Mouse (Mus musculus) forebrain, embryonic 10.5 days (tissue): ENCODE data around the gene Hist1h2bb. TPM values are rescaled to one million over a fixed set of nuclear protein-coding genes. Genes with fewer than 3 reads are reported as not detected.
"Not testable (repeated sequence)": the region's sequence is repeated elsewhere in the genome, so short reads cannot be mapped to it uniquely, and the experiment has no call there.

ENCODE experiments used
- DNase-seq: peaks from one replicate; pipeline ENCODE4 v3.0.0-alpha.2; 2017; ENCODE audit warnings: low spot score; ENCODE audit errors: extremely low spot score
- H3K27ac ChIP-seq: fragments of 300-500 bp; sonication (generic); 2 replicates; pipeline ENCODE4 v1.5.1; 2016; ENCODE audit warnings: mild to moderate bottlenecking
- H3K27me3 ChIP-seq: fragments of 300-500 bp; sonication (generic); 2 replicates; pipeline ENCODE4 v1.6.1; 2016; ENCODE audit warnings: mild to moderate bottlenecking; ENCODE audit not compliant: poor library complexity, severe bottlenecking
- H3K36me3 ChIP-seq: fragments of 300-500 bp; sonication (generic); replicated peaks from 2 replicates; pipeline ENCODE4 v1.6.1; 2016; ENCODE audit warnings: mild to moderate bottlenecking, moderate library complexity
- H3K4me1 ChIP-seq: fragments of 300-500 bp; sonication (generic); 2 replicates; pipeline ENCODE4 v1.6.1; 2016
- H3K4me3 ChIP-seq: fragments of 300-500 bp; sonication (generic); 2 replicates; pipeline ENCODE4 v1.5.1; 2016; ENCODE audit warnings: mild to moderate bottlenecking, moderate library complexity
- H3K9me3 ChIP-seq: fragments of 300-500 bp; sonication (generic); 2 replicates; pipeline ENCODE4 v1.6.1; 2016; ENCODE audit warnings: mild to moderate bottlenecking, moderate library complexity
- WGBS: fragments of 180-500 bp; shearing (Covaris S2); methylation state at CpG from one replicate; pipeline ENCODE4 v1.1.7; 2016; 5-methylcytosine and 5-hydroxymethylcytosine counted together
- microRNA-seq: library from miRNA; unstranded; fragments of <30 nt; microRNA quantifications from one replicate; pipeline ENCODE4, GENCODE M21; 2017
- polyA plus RNA-seq: library from polyadenylated mRNA; unstranded; fragments of >200 nt; fragmentation: Nextera tagmentation; extraction: Ambion mirVana; gene quantifications from 2 replicates; pipeline ENCODE4 v1.2.1, GENCODE M21; 2016

Hist1h2bb gene
- polyA plus RNA-seq, 1 experiment from 2014 or later, result 2.7 TPM

DNA sequence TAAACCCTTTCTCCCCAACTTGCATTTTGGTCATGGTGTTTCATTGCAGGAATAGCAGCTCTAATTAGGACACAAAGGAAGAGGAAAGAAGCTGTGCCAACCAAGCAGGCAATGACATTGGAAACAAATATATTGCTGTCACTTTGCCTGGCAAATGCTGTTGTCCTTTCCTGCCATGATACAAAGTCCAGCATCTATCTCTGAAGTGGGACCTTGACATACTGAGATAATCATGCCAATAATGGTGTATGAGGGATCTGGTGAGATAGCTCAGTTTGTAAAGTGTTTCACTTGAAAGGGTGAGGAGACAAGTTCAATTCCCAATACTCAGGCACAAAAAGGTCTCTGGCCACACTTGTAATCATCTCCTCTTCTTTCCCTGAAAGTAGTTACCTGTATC is 20.2 kb downstream of the Hist1h2bb start:
- no peak overlapping the region for H3K4me3 ChIP-seq
- DNase-seq, result no peak

DNA sequence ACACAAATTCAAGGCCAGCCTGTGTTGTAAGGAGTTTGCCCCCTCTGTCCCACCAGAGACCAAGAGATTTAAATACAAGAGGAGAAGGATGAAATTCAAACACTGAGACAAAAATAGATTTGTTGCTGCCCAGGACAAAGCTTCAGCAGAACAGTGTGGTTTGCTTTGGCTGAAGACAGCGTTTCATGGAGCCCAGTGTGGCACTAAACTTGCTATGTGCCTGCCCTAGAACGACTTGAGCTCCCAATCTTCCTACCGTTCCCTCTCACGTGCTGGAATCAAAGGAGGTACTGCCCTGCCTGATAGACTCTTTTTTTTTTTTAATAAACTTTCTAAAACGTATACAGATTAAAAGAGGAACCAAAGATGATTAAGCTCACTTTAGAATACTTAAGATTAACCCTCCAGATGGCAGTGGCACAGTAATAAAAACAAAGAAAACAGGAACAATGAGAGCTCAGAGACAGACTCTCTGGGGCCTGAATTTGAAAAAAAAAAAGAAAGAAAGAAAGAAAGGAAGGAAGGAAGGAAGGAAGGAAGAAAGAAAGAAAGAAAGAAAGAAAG is 22.4 kb downstream of the Hist1h2bb start:
- no peaks in the 10 kb centered on the region for H3K27me3 ChIP-seq
- no peak for DNase-seq
- H3K9me3 ChIP-seq, result no peaks in the 10 kb centered on the region
- H3K27ac ChIP-seq, result no peak overlapping the region
- no peak overlapping the region for H3K4me3 ChIP-seq
- H3K4me1 ChIP-seq, result peaks cover 28% of the 10 kb centered on the region
- no peaks in the 10 kb centered on the region for H3K36me3 ChIP-seq
- WGBS, result 44% methylated on average over 5 of the region's 5 CpGs

More for the DNA sequence above, 20.2 kb downstream of the Hist1h2bb start:
- H3K4me1 ChIP-seq, result peaks cover 32% of the 10 kb centered on the region
- H3K36me3 ChIP-seq, result no peaks in the 10 kb centered on the region
- no peak overlapping the region for H3K27ac ChIP-seq
- H3K9me3 ChIP-seq, result no peaks in the 10 kb centered on the region
- H3K27me3 ChIP-seq, result no peaks in the 10 kb centered on the region

DNA sequence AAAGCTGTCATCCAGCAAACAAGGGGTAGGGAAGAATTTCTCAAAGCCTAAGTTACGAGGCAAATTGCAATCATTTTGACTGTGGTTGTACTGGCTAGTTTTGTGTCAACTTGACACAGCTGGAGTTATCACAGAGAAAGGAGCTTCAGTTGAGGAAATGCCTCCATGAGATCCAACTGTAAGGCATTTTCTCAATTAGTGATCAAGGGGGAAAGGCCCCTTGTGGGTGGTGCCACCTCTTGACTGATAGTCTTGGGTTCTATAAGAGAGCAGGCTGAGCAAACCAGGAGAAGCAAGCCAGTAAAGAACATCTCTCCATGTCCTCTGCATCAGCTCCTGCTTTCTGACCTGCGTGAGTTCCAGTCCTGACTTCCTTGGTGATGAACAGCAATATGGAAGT is 23.1 kb downstream of the Hist1h2bb start, which contains the start of gene Trim38:
Gene Trim38, plus strand, starts transcription at position 301 of the 400 bp plus-strand sequence.
- 79% methylated on average over 2 of the region's 2 CpGs for WGBS

DNA sequence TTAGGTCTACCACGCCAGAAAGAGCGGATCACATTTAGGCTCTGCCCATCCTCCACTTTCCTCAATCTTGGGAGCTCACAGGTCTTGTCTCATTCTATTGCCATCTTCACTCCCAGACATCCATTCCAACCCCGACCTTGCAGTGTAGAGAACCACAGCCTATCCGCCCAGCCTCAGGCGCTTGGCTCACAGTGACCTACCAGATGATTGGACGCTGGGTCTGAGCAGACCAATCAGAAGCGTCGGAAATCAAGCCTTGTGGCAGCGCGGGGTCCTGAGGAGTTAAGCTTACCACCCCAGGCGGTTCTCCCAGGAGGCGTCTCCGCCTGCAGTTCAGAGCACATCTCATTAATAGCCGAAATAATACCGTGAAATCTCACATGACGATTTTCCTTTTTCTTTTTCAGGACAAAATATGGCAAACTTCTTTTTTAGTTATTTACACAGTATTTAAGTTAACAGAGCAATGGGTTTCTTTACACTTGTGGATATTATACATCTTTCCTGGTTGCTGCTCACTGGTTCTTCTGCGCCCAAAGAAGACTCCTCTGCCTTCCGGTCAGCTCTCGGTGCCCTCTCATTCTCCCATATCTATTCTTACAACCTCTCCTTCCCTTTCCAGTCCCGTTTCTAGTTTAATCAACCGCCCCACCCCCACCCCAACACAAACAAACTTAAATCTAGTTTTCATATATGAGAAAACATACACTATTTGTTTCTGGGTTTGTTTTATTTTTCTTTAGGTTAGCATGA is 26.2 kb downstream of the Hist1h2bb start:
- H3K4me3 ChIP-seq, result peak overlapping the region; percentile 27; the same call in 1 of the 2 replicates
- H3K27me3 ChIP-seq, result no peaks in the 10 kb centered on the region
- H3K4me1 ChIP-seq, result peaks cover 19% of the 10 kb centered on the region
- H3K36me3 ChIP-seq, result no peaks in the 10 kb centered on the region
- WGBS, result 25% methylated on average over 21 of the region's 21 CpGs
- peak; percentile 60 for DNase-seq
- no peaks in the 10 kb centered on the region for H3K9me3 ChIP-seq
- peak overlapping the region; percentile 40; the same call in 1 of the 2 replicates for H3K27ac ChIP-seq

More for the DNA sequence above, 23.1 kb downstream of the Hist1h2bb start, which contains the start of gene Trim38:
- not testable (repeated sequence) for H3K27me3 ChIP-seq, H3K4me3 ChIP-seq, H3K27ac ChIP-seq, H3K9me3 ChIP-seq, DNase-seq, H3K36me3 ChIP-seq
- peaks cover 21% of the 10 kb centered on the region for H3K4me1 ChIP-seq

DNA sequence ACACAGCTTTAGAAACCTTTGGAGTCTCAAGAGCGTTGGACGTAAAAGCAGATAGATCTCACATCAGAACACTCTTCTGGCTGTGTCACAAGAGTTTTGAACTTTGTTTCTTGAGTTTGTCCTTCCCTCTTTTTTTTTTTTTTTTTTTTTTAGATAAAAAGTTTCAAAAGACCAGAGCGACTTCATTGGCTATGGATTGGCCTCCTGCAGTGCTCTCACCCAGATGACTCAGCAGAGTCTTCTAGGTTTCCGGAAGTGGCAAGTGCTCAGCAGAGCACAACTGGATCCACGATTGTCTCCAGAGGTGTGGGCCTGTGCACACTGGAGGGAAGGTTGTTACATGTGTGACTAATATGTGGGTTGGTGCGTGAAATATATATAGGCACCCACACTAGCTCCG is 31.8 kb downstream of the Hist1h2bb start:
- Histone ChIP-seq H3K27ac (no peak overlapping the region), H3K9me3 (no peaks in the 10 kb centered on the region), H3K4me3 (no peak overlapping the region), H3K36me3 (no peaks in the 10 kb centered on the region), H3K27me3 (no peaks in the 10 kb centered on the region), H3K4me1 (0 out of 2 replicates have a peak, but pooled peaks cover 3% of the 10 kb centered on the region)
- WGBS, result 95% methylated on average over 7 of the region's 7 CpGs
- no peak for DNase-seq

DNA sequence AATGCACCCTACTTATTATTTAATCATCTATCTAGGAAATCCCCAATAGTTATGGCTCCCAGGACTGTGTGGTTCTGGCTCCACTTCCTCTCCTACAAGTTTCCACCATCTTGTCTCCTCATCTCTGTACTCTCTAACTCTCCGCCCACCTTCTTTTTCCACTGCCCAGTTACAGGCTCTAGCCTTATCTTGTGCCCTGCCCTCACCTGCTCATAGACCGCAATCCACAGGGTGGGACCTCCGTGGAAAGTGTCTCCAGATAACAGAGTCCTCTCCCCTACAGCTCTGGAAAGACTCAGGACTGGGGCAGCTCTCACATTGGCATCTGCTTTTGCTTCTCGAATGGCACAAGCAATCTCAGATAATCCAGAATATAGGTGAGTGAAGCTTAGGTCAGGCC is 32.5 kb downstream of the Hist1h2bb start:
- no peak overlapping the region for H3K27ac ChIP-seq
- no peaks in the 10 kb centered on the region for H3K27me3 ChIP-seq
- no peaks in the 10 kb centered on the region for H3K9me3 ChIP-seq
- no peak for DNase-seq
- H3K4me1 ChIP-seq, result 0 out of 2 replicates have a peak, but pooled peaks cover 3% of the 10 kb centered on the region
- no peak overlapping the region for H3K4me3 ChIP-seq
- H3K36me3 ChIP-seq, result no peaks in the 10 kb centered on the region
- 86% methylated on average over 4 of the region's 4 CpGs for WGBS

DNA sequence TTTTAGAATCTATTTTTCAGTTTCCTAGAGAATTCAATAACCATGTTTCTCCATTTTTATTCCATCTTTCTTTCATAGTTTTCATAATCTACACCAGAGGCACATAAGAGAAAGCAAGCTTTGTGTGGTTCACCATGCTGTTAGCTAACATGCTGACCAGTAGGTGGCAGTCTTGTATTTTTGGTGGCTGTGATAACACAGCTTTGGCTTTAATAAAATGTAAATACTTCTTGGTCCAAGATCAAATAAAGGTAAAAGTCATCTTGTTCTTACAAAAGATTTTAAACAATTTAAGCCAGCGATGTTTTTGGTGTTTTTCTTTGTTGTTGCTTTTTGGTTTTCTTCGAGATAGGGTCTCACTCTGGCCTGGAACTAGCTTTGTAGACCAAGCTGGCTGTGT is 46.0 kb downstream of the Hist1h2bb start:
- Histone ChIP-seq H3K27ac (no peak overlapping the region), H3K27me3 (no peaks in the 10 kb centered on the region), H3K4me3 (no peak overlapping the region), H3K36me3 (no peaks in the 10 kb centered on the region), H3K9me3 (no peaks in the 10 kb centered on the region), H3K4me1 (no peaks in the 10 kb centered on the region)
- WGBS, result 43% methylated on average over 2 of the region's 2 CpGs
- DNase-seq, result no peak

Small RNA genes within 50 kb of the gene (microRNA-seq; reads per million reads assigned to microRNA genes)
- gene Gm44314 (not detected), gene Gm44484 (not detected)

Other genes with a start within 250 kb of the Hist1h2bb start
- gene Hist1h4h, start 215.7 kb upstream of the Hist1h2bb start, polyA plus RNA-seq, result 3.8 and 4.0 TPM in 2 replicates
- gene Hist1h2af, start 212.8 kb upstream of the Hist1h2bb start, polyA plus RNA-seq, result 6.7 and 9.5 TPM in 2 replicates
- 6.3 and 8.1 TPM in 2 replicates for gene Hist1h3g, start 211.3 kb upstream of the Hist1h2bb start, polyA plus RNA-seq
- gene Hist1h2bh, start 203.3 kb upstream of the Hist1h2bb start, polyA plus RNA-seq, result 0.74 and 0.79 TPM in 2 replicates
- 1.00 and 1.7 TPM in 2 replicates for gene Hist1h3f, start 202.7 kb upstream of the Hist1h2bb start, polyA plus RNA-seq
- 0.53 and 0.60 TPM in 2 replicates for gene Hist1h4f, start 195.1 kb upstream of the Hist1h2bb start, polyA plus RNA-seq
- 0.58 and 0.60 TPM in 2 replicates for gene Hist1h1d, start 193.5 kb upstream of the Hist1h2bb start, polyA plus RNA-seq
- 6.1 and 6.7 TPM in 2 replicates for gene Hist1h3e, start 184.4 kb upstream of the Hist1h2bb start, polyA plus RNA-seq
- gene Hist1h2ae, start 175.5 kb upstream of the Hist1h2bb start, polyA plus RNA-seq, result 102 and 105 TPM in 2 replicates
- 6.4 and 6.7 TPM in 2 replicates for gene Hist1h2bg, start 175.3 kb upstream of the Hist1h2bb start, polyA plus RNA-seq
- 5.8 and 6.9 TPM in 2 replicates for gene Hist1h2bf, start 172.5 kb upstream of the Hist1h2bb start, polyA plus RNA-seq
- 1.5 TPM in 2 replicates for gene Hist1h2ad, start 172.4 kb upstream of the Hist1h2bb start, polyA plus RNA-seq
- 7.1 and 7.2 TPM in 2 replicates for gene Hist1h3d, start 171.0 kb upstream of the Hist1h2bb start, polyA plus RNA-seq
- 112 and 119 TPM in 2 replicates for gene Hist1h4d, start 165.1 kb upstream of the Hist1h2bb start, polyA plus RNA-seq
- gene Hist1h2be, start 125.6 kb upstream of the Hist1h2bb start, polyA plus RNA-seq, result 3.2 and 3.6 TPM in 2 replicates
- gene Hist1h1e, start 124.2 kb upstream of the Hist1h2bb start, polyA plus RNA-seq, result 19.8 and 21.4 TPM in 2 replicates
- 1.00 and 1.1 TPM in 2 replicates for gene Hist1h2ac, start 62.8 kb upstream of the Hist1h2bb start, polyA plus RNA-seq
- gene Hist1h2bc, start 62.5 kb upstream of the Hist1h2bb start, polyA plus RNA-seq, result 17.2 and 19.3 TPM in 2 replicates
- gene Hist1h1t, start 50.9 kb upstream of the Hist1h2bb start, polyA plus RNA-seq, result not detected in 2 replicates
- gene Hist1h4c, start 48.3 kb upstream of the Hist1h2bb start, polyA plus RNA-seq, result 4.5 and 5.9 TPM in 2 replicates
- gene Hfe, start 35.9 kb upstream of the Hist1h2bb start, polyA plus RNA-seq, result 1.3 and 1.5 TPM in 2 replicates
- gene Hist1h1c, start 7.9 kb upstream of the Hist1h2bb start, polyA plus RNA-seq, result 9.4 and 10.7 TPM in 2 replicates
- gene Hist1h3c, start 1.1 kb upstream of the Hist1h2bb start, polyA plus RNA-seq, result 7.7 and 9.0 TPM in 2 replicates
- 49.5 and 50.4 TPM in 2 replicates for gene Hist1h2ab, start 4.4 kb downstream of the Hist1h2bb start, polyA plus RNA-seq
- gene Hist1h3b, start 5.5 kb downstream of the Hist1h2bb start, polyA plus RNA-seq, result 9.1 and 9.5 TPM in 2 replicates
- gene Hist1h4b, start 10.3 kb downstream of the Hist1h2bb start, polyA plus RNA-seq, result 2.5 and 4.5 TPM in 2 replicates
- gene Hist1h4a, start 14.5 kb downstream of the Hist1h2bb start, polyA plus RNA-seq, result 0.69 TPM in 1 of 2 replicates, not detected in the other
- gene Hist1h3a, start 15.7 kb downstream of the Hist1h2bb start, polyA plus RNA-seq, result 2.2 and 3.6 TPM in 2 replicates
- gene Hist1h1a, start 16.9 kb downstream of the Hist1h2bb start, polyA plus RNA-seq, result 2.6 and 3.3 TPM in 2 replicates
- gene Trim38, start 23.2 kb downstream of the Hist1h2bb start, polyA plus RNA-seq, result 0.10 and 0.12 TPM in 2 replicates
- gene Slc17a2, start 60.3 kb downstream of the Hist1h2bb start, polyA plus RNA-seq, result not detected in 2 replicates
- gene Slc17a3, start 92.7 kb downstream of the Hist1h2bb start, polyA plus RNA-seq, result not detected in 2 replicates
- gene Slc17a1, start 121.0 kb downstream of the Hist1h2bb start, polyA plus RNA-seq, result not detected in 2 replicates
- not detected in 2 replicates for gene Slc17a4, start 168.3 kb downstream of the Hist1h2bb start, polyA plus RNA-seq
- gene Hist1h2ba, start 187.4 kb downstream of the Hist1h2bb start, polyA plus RNA-seq, result not detected in 2 replicates
- not detected in 2 replicates for gene Hist1h2aa, start 187.7 kb downstream of the Hist1h2bb start, polyA plus RNA-seq
- gene Scgn, start 244.5 kb downstream of the Hist1h2bb start, polyA plus RNA-seq, result 0.21 TPM in 1 of 2 replicates, not detected in the other